Mouse (Mus musculus): ENCODE data around the gene Fkbp10.

The Fkbp10 gene

DNA sequence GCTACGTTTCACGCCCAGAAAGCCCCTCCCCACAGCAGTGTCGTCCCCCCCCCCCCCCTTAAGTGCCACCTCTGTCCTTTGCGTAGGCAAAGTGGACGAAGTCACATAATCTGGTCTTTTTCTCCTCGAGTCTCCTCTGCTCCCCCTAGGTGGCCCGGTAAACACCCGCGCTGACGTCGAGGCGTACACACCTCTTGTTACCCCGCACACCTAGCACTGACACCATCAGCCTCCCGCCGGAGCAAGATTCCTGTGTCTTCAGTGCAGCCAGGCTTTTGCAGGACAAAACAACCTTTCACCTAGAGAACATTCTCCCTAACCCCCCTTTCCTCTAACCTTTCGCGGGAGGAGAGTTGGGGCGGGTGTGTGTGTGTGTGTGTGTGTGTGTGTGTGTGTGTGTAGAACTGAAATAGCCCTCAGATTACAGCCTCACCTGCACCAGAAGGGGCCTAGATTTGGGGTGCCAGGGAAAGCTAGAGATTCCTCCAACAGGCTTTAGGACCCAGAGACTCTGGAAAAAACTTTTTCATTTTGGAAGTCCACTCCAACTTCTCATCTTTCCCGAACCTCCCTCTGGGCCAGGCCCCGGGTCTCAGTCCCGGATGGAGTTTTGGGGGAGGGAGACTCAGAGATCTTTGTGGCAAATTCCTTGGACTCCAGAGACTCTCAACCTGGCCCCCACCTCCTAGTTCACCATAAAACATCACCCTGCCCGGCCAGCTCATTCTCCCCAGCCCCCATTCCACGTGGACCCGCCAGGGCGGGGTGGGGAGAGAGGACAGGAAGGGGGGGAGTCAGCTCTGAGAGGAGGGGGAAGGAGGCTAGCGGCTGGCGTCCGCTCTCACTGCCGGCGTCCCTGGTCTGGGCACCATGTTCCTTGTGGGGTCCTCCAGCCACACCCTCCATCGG is at the start of gene Fkbp10:
Fkbp10 (plus strand) TSS at position 784 of the 909 bp plus-strand sequence.
- DNase-seq: peak in 1 of 2 experiments; percentile 37

DNA sequence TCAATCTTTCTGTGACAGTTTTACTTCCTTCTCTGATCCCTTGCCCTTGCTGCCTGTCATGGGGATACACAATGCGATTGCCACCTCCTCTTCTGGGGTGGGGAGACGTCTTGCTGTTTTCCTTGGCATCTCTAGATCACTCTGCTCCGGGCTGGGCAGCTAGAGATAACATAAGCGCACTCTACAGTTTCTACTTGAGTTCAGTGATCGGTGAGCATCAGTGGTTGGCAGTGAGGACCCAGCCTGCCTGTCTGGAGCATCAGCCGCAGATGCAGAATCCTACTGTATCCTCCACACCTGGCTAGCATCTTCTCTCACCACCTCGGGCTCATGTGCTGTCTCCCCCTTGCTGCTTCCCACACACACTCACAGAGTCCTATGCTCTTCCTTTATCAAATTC is 46.4 kb upstream of the Fkbp10 start:
- no peak for DNase-seq

DNA sequence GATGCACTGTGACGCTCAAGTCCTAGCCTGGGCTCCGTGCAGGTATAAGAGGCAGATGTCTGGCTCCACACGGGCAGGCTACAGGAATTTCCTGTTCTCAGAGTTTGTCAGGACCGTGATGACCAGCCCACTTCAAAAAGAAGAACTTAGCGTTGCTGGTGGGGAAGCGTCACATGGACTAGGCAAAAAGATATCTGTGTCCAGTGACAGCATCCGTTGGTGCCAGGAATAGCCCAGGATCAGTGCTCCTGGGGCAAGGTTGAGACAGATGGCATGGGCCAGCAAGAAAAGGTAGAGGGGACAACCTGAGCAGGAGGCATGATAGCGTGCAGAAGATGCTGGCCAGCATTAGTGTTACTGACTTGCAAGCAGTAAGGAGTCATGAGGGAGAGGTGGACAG is 45.7 kb upstream of the Fkbp10 start:
- peak; percentile 58 to 68 for DNase-seq

DNA sequence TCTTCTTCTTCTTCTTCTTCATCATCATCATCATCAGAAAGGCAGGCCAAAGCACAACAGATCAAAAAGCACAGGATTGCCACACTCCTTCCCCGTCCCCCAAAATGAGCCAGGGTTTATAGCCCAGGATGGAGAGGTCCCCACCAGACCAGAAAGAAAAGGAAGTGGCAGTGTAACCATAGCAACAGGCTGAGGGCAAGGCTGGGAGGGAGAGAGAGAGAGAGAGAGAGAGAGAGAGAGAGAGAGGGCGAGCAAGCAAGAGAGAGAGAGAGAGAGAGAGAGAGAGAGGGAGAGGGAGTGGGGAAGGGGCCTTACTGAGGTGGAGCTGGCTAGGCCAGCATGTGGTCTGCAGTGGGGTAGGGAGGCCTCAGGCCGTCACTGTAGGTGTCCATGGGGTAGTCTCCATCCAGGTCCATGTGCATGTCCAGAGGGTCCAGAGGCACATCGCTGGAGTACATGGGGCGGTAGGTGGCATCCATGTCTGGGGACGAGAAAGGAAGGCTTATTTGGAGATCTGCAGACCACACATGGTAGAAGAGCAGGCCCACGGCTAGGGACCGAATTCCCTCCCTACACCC is 43.4 kb upstream of the Fkbp10 start:
- DNase-seq: no peak

DNA sequence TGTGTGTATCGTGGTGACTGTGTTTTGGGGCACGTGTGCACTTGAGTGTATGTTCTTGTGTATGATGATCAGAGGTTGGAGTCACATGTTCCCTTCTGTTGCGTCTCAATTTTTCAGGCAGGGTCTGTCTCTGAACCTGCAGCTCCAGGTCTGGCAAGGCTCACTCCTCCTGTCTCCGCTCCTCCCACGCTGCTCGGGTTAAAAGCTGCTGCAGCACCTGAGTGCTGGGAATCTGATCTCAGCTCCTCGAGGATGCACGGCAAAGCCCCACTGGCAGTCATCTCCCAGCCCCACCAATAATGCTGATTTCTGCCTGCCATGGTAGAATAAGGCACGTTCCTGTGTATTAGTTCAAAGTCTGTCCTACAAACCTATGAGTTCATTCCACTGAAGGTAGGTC is 40.4 kb upstream of the Fkbp10 start:
- no peak for DNase-seq

DNA sequence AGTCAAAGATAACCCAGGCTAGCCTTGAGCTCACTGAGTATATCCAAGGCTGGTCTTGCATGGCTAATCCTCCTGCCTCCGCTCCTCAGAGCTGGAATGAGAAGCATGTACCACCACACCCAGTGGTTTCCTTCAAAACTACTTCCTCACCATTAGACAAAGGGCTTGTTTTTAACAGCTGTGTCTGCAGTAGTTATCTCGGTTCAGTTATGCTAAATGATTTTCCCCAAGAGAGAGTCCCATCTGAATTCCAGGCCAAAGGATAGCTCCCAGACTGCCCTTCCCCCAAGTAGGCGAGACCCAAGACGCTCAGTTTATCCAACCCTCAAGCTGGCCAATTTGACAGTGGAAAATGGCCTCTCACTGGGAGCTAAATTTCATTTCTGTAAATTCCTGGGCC is 39.5 kb upstream of the Fkbp10 start:
- DNase-seq: no peak

DNA sequence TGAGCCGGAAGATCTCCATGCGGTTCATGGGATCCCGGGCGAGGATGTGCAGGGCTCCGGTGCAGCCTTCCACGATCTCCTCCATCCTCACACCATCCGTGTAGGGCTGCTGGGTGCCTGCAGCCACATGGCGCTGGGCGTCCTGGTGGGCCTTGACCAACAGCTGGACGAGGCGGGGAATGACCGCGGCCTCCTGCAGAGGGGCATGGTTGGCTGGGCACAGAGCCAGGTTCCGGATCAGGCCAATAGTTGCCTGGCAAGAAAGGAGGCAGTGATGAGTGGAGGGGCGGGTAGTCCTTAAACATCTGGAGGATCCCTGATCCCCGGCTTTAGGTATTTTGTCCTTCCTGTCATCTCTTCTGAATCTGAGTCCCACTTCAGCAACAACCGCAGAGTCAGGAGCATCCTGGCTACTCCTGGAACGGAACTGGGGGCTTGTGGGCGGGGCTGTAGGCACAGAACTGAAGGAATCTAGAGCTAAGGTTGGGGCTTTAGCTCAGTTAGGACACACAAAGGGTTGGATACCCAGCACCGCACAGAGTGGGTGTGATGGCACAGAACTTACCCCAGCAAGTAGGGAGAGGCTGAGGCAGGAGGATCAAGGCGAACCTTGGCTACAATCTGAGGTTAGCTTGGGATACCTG is 38.6 kb upstream of the Fkbp10 start:
- no peak for DNase-seq

DNA sequence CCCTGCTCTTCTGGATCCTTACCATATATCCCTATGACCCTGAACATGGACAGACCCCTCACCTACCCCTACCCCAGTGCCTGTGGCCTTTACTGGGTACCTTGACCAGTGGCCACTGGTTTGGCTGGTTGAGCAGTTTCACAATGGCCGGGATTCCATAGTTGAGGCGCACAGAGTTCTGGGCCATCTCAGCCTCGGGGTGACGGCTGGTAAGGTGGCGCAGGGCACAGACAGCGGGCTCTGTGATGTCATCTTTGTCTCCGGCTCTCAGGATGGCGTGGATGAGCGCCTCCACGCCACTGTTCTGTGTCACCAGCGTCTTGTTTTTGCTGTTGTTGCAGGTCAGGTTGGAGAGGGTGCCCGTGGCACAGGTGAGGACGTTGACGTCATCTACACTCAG is 37.5 kb upstream of the Fkbp10 start:
- DNase-seq: no peak

DNA sequence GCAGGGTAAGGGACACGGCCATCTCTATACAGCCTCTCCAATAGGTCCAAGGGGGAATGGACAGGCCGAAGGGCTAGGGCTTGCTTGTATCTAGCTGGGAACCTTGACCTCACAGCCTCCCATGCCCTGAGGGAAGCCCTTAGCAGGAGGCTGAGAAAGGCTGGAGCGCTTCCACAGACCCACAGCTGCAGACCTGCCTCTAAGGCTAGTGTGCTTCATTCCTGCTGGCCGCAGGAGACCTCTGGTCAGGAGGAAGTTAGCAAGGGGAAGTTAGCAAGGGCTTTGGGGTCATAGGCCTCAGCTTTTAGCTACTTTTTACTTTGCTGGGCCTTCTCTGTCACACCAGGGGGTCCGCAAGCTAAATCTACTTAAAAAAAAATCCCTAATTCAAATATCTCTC is 37.1 kb upstream of the Fkbp10 start:
- no peak for DNase-seq

DNA sequence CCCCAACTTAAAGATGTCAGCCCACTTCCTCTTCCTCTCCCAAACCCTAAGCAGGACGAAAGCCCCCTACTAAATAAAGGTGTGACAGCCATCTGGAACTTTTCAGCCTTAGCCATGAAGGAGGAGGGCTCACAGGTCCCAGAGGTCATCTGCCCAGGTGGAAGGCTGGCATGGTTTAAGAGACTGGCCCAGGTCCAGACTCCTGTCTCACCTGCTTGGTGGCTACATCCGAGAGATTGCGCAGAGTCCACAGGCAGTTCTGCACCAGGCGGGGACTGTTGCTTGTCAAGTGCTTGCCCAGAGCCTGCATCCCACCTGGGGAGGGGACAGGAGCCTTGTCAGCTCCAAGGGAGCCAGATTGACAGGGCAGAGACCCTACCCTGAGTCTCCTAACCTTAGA is 36.2 kb upstream of the Fkbp10 start:
- peak in 1 of 2 experiments; percentile 37 for DNase-seq

DNA sequence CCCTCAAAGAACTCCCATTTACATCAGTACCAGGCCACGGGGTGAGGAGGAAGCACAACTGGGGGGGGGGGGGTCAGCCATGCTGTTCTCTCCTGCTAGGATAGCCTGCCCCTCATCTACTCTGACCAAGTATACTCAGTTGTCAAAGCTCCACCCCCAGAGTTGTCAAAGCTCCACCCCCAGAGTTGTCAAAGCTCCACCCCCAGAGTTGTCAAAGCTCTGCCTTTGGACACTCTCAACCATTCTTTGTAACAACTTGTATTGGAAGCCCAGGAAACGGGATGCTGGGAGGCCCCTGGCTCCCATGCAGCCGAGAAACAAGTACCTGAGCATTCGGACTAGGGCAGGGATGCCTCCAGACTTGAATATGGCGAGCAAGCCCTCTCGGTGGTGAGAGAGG is 32.8 kb upstream of the Fkbp10 start:
- DNase-seq: no peak

DNA sequence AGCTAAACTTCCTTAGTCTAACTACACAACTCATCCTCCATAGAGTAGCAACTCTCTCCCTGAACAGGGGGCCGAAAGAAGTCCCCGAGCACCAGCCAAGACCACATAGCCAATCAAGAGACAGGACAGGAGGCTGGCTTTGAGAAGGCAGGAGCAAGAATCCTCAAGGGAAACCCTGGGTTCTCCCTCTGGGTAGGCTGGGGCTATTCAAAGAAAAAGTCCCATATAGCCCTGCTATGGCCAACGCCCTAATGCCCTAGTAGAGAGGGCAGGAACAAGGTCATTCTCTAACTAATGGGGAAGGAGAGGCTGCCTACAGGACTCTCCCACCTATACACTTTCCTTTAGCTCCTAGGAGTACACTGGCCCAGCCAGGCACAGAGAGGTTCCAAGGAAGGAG is 30.5 kb upstream of the Fkbp10 start:
- no peak for DNase-seq

DNA sequence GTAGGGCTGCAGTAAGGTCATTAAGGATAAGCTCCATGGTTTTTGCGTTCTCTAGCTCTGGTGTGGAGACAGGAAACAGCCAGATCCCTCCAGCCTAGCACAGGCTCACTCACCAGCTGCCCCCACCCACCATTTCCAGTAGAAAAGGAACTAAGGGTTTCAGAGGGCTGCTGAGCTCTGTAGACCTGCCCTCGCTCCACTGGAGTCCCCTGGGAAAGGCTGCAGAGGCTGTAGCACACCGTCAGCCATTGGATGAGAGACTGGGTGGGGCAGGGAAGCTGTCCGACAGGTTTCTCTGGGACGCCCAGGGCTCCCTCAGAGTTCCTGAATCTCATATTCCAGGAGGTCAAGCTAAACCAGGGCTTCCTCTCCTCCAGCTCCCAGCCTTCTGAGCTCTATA is 28.9 kb upstream of the Fkbp10 start:
- no peak for DNase-seq

DNA sequence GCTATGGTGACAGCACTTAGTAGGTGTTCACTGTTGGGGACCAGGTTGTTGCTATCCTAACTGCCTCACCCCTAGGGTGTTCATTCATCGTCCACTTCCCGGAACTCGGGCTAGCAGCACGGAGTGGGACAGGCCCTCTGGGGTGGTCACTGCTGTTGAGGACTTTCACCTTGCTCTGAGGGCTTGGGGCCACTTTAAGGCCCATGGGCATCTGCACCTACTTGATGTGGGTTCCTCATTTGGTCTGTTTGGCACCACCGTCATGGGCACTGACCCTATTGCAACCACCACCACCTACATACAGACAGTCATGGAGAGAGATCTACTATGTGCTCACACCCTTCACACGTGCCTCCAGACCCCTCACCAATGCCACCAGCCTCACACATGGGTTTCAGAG is 28.4 kb upstream of the Fkbp10 start:
- DNase-seq: no peak

DNA sequence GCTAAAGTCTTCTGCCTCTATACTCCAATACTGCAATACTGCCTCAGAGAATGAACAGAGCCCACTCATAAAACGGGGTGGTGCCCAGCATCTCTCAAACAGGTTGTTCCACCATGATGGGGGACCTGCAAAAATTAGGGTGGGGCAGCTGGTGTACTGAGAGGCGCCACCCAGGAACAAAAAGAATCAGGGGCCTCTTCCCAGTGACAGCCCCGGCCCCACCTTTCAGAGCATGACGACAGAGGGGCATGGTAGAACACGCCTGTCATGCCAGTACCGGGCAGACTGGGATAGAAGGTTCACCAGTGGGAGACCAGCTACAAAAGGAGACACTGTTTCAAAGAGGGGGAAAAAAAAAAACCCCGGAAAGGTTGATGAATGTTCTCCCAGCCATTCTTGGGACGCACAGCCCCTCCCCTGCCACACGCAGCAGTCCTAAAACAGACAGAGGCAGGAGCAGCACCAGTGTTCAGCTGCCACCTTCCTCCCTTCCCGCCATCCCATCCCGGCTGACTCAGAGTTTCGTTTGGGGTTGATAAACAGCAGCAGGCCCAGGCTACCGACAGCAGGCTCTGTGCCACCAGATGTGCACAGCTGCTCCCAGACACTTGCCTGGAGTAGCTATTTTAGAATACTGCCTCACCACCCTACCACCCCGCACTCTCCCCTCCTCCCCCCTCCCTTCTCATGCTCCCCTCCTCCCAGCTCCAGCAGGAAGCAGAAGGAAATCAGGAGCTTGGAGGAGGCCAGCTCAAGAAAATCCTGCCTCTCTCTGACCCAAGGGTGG is 27.7 kb upstream of the Fkbp10 start:
- DNase-seq: no peak

DNA sequence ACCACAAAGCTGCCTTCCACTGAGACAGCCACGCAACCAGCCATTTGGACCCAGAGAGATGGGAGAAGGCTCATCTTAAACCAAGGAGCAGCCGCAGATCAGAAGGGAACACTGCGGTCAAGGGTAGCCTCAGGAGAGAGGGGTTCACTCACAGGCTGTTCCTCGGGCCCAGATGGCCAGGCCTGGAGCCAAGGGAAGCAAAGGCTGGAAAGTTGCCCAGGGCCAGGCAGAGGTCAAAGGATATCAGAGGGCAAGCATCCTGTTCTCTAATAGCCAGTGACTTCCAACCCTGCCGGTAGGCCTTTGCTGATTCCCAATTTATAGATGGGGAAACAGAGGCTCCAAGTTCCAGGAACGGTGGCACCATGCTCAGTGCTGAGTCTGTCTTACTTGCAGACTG is 26.9 kb upstream of the Fkbp10 start:
- peak; percentile 56 to 65 for DNase-seq

DNA sequence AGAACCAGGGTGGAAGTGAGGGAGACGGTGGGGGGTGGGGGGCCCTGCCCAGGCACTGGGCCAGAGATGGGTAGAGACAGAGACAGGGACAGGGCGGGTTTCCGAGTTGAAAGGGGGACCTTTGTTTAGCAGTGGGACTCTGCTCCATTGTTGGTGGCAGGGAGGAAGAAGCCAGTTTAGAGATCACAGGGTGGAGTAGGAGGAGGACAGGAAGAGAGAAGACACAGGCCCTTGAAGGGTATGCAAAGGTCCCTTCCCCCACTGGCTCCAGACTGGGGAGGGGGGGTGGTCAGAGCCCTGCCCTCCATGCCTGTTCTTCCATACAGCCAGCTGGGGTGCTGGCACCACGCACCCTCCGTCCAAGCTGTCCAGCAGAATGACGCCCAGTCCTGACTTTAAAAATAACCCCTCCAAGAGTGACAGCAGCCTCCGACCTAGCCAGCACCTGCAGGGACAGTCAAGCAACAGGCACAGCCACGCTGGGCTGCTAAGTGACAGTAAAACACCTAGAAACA is 25.5 kb upstream of the Fkbp10 start:
- peak; percentile 83 to 89 for DNase-seq

DNA sequence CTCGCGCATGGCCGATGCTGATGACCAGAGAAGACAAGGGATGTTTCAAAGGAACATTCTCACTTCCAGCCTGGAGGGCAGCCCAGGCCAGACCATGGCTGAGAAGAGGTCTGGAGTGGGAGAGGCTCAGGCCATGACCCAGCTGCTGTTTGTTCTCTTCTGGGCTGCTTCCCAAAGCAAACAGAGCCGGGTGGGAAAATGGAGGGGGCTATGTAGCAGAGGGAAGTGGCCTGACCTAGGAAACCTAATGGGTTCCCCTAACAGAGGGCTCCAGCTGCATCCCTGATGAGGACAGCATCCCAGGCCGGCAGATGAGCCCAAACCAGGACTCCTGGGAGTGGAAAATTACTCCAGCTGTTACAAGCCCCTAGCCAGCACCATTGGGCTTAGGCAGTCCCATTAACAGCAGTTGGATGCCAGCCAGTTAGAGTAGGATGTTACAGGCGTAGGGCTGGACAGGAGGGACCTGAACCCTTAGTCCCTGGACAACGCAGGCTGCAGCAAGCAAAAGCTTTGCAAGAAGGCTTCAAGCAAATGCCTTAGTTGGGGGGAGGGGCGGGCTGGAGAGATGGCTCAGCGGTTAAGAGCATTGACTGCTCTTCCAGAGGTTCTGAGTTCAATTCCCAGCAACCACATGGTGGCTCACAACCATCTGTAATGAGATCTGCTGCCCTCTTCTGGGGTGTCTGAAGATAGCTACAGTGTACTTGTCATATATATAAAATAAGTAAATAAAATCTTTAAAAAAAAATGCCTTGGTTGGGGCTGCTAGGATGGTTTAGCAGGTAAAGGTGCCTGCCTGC is 24.2 kb upstream of the Fkbp10 start:
- DNase-seq: peak in 1 of 2 experiments; percentile 43

DNA sequence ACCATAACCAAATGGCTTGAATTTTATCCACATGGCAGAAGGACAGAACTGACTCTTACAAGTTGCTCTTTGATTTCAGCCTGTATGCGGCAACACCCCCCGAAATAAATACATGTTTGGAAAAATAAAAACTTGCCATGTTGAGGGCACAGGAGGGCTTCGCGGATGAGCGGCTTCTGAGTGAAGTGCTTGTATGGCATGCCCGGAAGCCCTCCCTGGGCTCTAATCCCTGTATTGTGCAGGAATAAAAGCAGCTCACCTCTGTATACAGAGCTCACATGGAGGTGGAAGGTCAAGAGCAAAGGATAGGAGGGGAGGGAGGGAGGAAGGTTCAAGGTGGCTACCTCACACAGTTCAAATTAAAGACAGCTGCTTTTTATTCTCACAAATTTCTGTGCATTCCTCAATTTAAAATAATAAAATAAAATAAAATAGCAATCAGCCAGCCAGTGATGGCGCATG is 23.6 kb upstream of the Fkbp10 start:
- no peak for DNase-seq

DNA sequence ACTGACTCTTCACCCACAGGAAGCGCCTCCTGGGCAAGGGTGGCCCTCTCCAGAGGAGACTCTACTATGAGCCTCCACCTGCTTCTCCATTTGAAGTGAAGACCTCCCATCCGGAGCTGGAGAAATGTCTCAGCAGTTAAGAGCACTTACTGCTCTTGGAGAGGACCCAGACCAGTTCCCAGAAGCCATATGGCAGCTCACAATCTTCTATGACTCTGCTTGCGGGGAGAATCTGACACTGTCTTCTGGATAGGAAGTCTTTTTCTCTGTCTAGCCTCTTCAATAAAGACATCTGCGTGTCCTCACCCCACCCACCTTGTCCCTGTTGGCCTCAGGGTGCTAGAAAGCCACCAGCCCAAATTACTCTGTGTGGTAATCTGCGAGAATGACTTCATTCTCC is 22.5 kb upstream of the Fkbp10 start:
- peak; percentile 35 to 50 for DNase-seq

DNA sequence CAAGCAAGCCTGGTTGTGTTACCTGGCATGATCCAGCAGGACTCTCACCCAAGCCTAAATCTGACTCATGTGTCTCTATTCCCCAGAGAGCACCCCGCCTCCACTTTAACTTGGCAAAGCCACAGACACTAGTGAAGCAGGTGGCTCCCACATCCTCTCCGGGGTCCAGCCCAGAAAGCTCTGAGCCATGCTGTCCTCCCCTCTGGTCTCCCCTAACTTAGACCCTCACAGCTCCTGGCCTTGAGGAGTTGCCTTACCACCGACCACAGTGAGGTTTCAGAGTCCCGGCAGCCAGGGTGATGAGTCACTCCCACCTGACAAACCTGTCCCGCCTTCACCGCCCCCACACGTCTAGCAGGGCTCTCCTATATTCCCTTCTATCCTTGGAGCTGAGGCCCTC is 21.8 kb upstream of the Fkbp10 start:
- peak; percentile 52 to 67 for DNase-seq

Data from cerebellum, adult 18-20 months (tissue).